Mouse (Mus musculus) T-cell, adult 2 months (primary cell): ENCODE measurements around the gene 1700061G19Rik.

Experiments used
- DNase-seq: peaks from one replicate; pipeline ENCODE4 v3.0.0; 2022; ENCODE audit warnings: low spot score

The 1700061G19Rik gene

DNA sequence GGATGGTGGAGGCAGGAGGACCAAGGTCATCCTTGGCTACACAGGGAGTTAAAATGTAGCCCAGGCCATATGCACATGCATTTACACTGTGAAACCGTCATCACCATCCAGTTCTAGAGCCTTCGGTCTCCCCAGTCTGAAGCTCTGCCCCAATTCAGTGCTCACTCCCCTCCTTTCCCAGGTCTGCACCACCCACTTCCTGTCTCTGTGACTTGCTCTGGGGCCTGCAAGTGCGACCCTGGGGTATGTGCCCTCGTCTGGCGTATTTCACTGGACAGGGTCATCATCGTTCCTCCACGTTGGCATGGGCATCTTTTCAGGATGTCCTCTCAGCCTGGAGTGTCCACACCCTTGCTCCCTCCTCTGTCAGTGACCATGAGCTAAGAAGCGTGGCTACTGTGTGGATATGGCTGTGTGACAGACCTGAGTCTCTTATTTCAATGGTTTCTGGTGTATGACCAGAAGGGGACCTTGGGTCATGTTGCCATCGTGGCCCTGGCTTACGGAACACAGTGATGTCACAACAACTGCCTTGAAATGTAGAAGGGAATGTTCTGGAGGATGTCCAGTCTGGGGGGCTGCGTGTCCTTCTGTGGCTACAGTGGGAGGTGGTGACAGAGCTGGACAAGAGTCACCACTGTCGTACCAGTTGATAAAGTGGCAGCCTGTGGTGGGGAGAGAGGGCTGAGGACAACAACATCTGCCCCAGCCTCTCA is at the start of gene 1700061G19Rik:
TSS of gene 1700061G19Rik (plus strand) at position 542 of the 716 bp plus-strand sequence.
- peak; percentile 30 for DNase-seq

- DNase-seq, result no peak
These were observed 48.6 kb upstream of the 1700061G19Rik start for GRCm38 (mm10) chr17:56826718-56827117.

- no peak for DNase-seq
These were observed 46.1 kb upstream of the 1700061G19Rik start for GRCm38 (mm10) chr17:56829171-56829570.

DNA sequence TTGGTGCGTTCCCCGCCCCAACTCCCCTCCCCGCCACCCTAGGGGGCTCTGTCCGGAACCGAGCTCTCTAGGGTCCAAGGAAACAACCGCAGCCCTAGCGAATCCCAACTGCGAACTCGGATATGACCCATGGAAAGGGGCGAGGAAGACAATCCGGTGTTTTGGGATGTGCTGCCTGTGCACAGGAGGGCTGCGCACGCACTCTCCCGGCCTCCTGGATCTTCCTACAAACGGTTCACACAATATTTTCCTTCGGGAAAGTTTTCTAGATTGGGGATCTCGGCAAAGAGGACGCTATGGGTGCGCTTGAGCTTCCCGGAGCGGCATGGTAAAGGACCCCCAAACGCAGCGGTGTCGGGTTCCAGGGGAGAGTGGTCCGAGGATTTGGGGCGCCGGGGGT is 45.5 kb upstream of the 1700061G19Rik start:
- no peak for DNase-seq

- peak; percentile 19 for DNase-seq
These were observed 44.7 kb upstream of the 1700061G19Rik start, which contains the start of gene Rfx2 for GRCm38 (mm10) chr17:56830411-56831110. Gene Rfx2 (minus strand): TSS chr17:56831013.

DNA sequence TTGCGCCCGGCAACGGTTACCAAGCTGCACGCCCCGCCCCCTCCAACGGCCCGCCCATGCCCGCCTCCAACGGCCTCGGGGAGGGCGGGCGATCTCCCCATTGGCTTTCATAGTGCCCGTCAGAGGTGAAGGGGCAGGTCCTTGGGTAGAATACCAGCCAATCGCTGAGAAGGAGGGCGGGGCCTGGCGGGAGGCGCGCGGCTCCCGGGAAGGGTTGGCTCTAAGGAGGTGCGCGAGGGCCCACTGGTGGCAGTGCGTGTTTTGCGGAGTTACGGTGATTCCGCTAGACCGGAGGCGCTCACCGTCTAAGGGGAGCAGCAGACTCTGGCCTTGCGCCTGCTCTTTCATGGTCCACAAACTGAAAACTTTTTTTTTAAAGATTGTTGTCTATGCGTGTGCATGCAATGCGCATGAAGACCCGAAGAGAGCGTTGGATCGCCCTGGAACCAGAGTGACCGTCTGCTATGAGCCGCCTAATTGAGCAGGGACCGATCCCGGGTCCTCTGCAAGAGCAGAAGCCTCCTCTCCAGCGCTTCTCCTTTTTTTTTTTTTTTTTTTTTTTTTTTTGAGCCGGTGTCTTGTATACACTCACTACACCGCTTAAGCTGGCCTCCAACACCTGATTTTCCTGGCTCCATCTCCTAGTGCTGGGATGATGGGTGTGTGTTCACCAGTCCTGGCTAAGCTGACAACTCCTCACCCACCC is 44.0 kb upstream of the 1700061G19Rik start:
- peak; percentile 98 for DNase-seq

GRCm38 (mm10) chr17:56832918-56833317 is 42.4 kb upstream of the 1700061G19Rik start:
- DNase-seq, result no peak

- DNase-seq, result no peak
These were observed 41.9 kb upstream of the 1700061G19Rik start for GRCm38 (mm10) chr17:56833381-56833780.

DNA sequence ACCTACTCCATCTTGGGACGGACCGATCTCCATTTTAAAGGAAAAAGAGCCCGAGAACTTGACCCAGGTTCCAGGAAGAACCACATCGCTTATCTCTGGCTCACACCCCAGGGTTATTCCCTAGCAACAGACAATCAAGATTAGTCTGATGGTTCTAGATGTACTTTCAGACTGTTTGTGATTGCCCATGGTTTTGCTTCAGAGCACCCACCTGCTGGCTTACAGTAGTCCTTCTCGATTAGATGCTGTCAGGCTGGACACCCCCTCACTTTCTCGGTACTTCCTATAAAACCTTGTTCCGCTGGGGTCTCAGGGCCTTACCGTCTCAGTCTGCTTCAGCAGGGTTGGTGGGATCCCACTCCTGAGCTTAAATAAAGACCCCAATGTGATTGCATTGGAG is 38.9 kb upstream of the 1700061G19Rik start:
- DNase-seq, result no peak

GRCm38 (mm10) chr17:56840524-56840923 is 34.8 kb upstream of the 1700061G19Rik start:
- no peak for DNase-seq

DNA sequence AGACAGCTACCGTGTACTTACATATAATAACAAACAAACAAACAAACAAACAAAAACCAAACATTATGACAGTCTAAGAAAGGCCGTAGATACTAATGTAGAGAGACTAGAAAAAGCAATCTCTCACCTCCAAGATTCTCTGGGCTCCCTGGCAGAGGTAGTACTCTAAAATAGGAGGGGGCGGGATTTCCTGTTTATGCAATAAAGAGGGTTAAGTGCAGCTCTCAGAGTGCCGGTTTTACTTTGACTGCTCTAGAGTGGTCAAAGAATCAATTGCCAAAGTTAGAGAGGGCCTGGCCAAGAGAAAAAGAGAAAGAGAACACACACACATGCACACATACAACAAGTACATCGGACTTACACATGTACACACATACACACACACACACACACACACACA is 33.1 kb upstream of the 1700061G19Rik start:
- no peak for DNase-seq

DNA sequence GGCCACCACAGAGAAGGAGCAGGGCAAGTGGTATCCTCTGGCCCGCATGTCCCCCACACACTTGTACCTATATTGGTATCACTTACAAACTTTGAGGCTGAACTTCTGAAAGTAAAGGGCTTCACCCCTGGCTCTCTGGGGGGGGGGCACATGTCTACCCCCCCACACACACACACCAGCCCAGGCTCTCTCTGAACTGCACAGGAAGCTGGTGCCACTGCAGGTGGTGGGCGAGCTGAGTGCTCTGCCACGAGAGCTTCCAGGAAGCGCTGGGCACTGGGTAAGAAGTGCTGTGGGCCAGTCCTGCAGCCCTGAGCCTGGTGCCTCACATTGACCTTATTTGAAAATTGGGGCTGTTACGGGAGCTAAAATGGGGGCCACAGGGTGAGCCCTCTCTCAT is 31.6 kb upstream of the 1700061G19Rik start:
- peak; percentile 44 for DNase-seq

DNA sequence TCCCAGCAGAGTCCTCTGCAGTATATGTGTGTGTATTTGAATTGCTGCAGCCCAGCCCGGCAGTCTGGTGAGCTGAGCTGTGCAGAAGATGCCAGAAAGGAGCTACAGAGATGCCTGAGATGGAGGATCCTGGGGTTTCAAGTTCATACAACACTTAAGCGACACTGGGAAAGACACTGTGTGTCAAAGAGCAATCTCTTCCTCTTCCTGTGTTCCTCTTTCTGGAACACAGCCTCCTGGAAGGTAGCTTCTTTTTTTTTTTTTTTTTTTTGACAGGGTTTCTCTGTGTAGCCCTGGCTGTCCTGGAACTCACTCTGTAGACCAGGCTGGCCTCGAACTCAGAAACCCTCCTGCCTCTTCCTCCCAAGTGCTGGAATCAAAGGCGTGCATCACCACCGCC is 26.5 kb upstream of the 1700061G19Rik start:
- no peak for DNase-seq

- no peak for DNase-seq
These were observed 25.6 kb upstream of the 1700061G19Rik start for GRCm38 (mm10) chr17:56849710-56850109.

- no peak for DNase-seq
These were observed 24.1 kb upstream of the 1700061G19Rik start for GRCm38 (mm10) chr17:56851167-56851566.

DNA sequence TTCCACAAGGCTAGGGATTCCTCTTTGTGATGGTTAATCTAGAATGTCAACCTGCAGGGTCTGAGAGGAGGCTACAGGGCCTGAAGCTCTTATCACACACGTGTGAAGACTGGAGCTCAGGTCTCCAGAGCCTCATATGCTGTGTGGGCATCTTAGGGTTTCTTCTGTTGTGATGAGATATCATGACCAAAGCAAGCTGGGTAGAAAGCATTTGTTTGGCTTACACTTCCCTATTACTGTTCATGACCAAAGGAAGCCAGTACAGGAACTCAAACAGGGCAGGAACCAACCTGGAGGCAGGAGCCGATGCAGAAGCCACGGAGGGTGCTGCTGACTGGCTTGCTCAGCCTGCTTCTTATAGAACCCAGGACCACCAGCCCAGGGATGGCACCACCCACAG is 19.9 kb upstream of the 1700061G19Rik start:
- no peak for DNase-seq

GRCm38 (mm10) chr17:56858216-56858615 is 17.1 kb upstream of the 1700061G19Rik start:
- DNase-seq, result peak; percentile 65

DNA sequence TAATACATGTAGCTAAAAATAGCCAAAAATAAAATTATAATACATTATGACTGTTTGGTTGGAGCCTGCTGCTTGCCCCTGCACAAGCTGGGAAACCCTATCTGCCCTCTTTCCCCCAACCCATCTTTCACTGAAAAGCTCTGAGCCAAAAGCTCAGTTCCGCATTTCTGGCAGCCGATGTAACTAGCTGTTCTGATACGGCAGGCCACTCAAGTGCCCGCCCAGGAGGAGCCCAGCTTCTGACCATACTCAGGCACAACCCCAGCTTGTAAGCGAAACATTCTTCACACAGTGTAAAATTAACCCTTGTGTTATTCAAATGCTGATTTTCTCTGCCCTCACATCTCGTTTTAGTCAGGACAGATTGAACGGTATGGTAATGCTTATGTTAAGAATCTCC is 16.4 kb upstream of the 1700061G19Rik start:
- no peak for DNase-seq

DNA sequence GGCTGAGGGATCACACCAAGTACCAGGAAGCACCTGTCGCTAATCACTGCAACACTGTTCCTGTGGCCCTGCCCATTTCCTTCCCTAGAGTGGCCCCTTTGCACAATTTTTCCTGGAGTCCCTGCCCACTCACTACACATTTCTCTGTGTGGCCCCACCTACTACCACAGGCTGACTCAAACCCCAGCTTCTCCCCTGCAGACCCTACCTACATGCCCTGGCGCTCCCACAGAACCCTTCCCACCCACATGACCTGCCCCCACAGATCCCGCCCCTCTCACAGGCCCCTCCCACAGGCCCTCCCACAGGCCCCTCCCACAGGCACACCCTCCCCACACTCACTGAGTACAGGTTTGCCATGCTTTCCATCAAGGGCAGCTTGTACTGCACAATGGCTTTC is 14.1 kb upstream of the 1700061G19Rik start:
- no peak for DNase-seq

- DNase-seq, result no peak
These were observed 9.2 kb upstream of the 1700061G19Rik start for GRCm38 (mm10) chr17:56866071-56866470.

DNA sequence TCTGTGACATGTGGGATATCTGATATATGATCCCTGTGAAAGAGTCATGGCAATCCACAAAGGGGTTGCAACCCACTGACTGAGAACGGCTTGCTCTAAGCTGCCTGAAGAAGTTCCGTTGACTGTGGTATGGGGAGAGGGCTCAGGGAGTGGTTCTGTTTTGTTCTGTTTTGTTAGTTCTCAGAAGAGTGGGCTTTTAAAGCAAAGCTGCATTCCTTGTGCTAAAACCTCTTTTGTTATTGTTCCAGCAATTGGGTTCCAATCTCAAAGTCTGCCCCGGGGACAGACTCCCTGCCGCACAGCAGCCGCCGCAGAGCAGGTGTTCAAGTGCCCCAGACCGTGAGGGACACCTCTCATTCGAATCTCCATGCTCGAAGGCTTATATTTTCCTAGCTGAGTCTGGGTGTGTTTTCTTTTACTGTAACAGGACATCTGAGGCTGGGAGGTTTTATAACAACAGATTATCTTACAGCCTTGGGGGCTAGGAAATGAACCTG is 5.7 kb upstream of the 1700061G19Rik start:
- DNase-seq, result no peak

- DNase-seq, result no peak
These were observed 4.9 kb upstream of the 1700061G19Rik start for GRCm38 (mm10) chr17:56870287-56870953.
